Mouse (Mus musculus) adrenal gland, postnatal 36 days (tissue): ENCODE measurements around the gene Naaladl2. TPM values are rescaled to one million over a fixed set of nuclear protein-coding genes. Genes with fewer than 3 reads are reported as not detected.
"Not testable (repeated sequence)": the region's sequence is repeated elsewhere in the genome, so short reads cannot be mapped to it uniquely, and the experiment has no call there.

ENCODE experiments used
- DNase-seq, 2 experiments: peaks; one replicate each; pipeline ENCODE4 v3.0.0; 2021; ENCODE audit warnings: mixed read lengths in 1 of 2
- long read RNA-seq, 2 experiments: library from polyadenylated mRNA; stranded (forward); transcript quantifications; one replicate each; pipeline ENCODE4 v2.0.0; 2021; ENCODE audit warnings: borderline sequencing depth in 2 of 2
- total RNA-seq, 2 experiments: library from RNA; stranded (reverse); gene quantifications; 2 replicates each; pipeline ENCODE4 v1.2.3; 2021

Gene Naaladl2
- 1 to 10 TPM; 2.3 to 3.0 TPM for total RNA-seq
- long read RNA-seq, experiment 1, partial matches to known transcripts = 1 of 1 reads
- long read RNA-seq, experiment 1, other reads (novel, unspliced or antisense) = 0 of 1 reads
- long read RNA-seq, experiment 2, partial matches to known transcripts = 0 of 2 reads
- long read RNA-seq, experiment 2, other reads (novel, unspliced or antisense) = 2 of 2 reads

DNA sequence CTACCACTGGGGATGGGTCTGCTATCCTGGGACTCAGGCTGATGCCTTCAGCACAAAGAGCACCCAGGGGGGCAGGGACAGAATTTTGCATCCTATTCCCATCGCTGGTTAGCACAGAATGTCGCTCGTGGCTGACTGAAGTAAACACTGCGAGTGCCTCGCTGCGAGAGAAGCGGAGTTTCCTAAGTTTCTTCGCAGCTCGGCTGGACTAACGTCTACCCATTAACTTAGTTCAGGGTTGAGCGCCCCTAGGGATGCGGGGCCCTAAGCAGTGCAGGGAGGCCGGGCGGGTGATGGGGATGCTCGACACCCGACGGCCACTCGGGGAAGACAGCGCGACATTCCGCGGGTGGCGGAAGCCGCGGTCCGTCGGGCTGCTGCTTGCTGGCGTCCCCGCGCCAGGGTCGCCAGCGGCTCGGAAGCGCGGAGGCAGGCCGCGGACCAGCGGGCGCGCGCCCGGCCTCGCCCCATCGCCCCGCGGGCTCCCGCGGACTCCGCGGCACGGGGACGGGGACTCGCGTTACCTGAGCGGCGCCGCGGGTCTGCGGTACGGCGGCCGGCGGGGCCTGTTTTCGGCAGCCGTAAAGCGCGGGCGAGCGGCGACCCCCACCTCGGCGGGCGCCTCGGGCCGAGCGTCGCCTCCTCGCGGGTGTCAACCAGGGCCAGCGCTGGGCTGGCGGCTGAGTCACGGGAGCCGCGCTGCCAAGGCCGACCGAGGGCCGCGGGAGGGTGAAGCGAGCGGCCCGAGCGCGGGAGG lies at the start of gene Naaladl2:
Naaladl2 (minus strand) TSS at position 707 of the 757 bp plus-strand sequence.
- peak; percentile 73 to 78 for DNase-seq

DNA sequence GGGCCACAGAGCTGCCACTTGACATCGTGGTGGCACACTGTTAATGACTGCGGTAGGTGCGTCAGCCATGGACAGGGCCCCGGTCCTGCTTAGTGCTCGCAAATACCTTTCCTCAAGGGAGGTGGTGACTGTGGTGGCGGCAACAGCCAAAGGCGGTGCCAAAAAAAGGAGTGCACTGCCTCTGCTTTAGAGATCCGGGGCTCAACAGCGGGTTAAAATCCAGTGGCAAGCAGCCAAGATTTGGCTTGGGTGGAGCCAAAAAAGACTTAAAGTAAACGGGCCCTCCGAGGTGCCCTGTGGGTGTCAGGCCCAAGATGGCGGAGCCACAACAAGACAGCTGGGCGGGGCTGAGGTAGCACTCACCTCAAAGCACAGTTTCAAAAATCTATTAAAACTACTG lies 7.7 kb upstream of the Naaladl2 start:
- no peak for DNase-seq

DNA sequence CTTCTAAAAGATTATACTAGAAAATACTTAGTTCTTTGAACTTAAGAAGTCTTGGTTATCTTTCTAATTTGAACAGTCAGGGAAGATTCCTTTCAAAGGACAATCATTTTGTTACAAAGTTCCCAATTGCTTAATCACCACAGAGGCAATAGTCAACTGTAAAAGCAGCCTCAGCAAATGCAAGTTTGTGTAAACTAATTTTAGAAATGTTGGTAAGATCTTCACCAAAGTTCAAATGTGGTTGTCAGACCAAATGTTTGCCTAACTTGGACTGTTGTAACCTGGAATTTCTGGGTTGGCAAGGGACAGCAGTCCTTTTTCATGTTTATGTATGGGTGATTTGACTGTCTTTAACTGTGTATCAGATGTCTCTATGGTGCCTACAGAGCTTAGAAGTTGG lies 3.2 kb upstream of the Naaladl2 start:
- DNase-seq = no peak

DNA sequence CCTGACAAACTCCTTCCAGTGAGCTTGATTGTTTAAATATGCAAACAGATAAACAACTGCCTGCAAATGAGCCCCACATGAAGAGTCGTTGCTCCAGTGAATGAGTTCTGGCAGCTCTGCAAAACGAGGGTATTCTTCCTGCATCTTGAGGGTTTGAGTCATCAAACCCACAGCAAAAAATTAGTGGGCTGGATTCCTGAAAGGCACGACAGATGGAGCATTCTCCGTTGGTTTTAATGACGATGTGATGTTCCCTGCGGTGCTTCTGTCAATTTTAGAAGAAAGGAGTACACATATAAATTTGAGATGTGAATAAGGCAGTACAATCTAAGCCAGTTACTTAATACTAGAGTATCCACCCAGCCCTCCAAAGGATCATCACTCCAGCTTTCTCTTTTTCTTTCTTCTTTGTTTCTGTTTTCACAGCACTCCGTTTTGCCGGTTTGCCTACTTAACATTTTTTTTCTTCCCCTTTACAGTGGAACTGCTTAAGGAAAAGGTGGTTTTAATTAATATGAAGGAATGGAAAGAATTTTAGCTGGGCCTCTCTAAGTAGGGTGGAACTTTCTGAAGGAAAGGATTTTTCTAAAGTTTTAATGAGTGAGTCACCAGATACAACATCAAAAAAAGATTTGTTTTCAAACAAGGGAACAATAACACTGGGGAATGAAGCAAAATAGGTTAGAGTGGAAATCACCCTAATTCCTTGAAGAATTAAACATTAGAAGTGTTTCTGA lies 1.1 kb upstream of the Naaladl2 start:
- DNase-seq = no peak

DNA sequence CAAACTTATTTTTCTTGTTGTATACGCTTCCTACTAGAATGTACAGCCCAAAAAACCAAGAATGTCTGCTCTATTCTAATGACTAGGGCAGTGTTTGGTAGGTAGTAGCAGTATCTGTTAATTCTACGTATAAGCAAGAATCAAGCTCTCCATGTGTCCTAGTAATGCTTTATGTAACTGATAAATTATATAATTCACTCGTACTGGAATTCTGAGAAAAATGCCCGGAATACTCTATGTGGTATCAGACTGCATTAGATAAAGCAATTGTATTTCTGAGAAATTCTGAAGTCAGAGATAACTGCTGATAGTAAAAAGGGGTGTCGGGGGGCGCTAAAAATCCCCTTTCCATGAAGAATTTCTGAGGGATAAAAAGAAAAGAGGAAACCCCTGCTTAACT lies 950 bp downstream of the Naaladl2 start:
- no peak for DNase-seq

DNA sequence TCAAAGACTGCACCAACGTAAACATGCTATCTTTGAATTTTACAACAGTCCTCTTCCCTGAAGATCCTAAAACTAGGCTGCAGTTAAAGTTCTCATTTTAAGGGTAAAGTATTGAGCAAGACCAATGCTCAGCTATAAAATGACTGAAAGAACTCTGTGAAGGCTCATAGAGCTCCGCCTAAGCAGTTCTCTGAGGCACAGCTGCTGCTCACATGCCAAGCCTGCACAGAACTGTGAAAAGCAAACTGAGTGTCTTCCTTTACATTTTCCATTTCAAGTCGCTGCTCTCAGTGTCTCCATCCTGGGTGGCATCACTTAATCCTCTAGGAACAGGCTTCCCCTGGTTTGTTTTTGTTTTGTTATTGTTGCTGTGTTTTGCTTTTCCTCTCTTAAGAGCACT lies 12.2 kb downstream of the Naaladl2 start:
- DNase-seq = no peak

DNA sequence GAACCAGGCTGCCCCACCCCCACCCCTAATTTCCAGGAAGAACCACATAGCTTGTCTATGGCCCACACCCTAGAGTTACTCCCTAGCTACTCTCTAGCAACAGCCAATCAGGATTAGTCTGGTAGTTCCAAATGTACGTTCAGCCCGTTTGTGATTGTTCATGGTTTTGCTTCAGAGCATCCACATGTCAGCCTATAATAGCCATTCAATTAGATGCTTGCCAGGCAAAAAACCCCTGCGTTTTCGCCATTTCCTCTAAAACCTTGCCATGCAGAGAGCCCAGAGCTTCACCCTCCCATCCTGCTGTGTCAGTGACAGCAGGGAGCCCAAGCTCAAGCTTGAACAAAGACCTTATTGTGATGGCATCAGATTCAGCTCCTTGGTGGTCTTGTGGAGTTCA lies 16.2 kb downstream of the Naaladl2 start:
- DNase-seq = no peak

DNA sequence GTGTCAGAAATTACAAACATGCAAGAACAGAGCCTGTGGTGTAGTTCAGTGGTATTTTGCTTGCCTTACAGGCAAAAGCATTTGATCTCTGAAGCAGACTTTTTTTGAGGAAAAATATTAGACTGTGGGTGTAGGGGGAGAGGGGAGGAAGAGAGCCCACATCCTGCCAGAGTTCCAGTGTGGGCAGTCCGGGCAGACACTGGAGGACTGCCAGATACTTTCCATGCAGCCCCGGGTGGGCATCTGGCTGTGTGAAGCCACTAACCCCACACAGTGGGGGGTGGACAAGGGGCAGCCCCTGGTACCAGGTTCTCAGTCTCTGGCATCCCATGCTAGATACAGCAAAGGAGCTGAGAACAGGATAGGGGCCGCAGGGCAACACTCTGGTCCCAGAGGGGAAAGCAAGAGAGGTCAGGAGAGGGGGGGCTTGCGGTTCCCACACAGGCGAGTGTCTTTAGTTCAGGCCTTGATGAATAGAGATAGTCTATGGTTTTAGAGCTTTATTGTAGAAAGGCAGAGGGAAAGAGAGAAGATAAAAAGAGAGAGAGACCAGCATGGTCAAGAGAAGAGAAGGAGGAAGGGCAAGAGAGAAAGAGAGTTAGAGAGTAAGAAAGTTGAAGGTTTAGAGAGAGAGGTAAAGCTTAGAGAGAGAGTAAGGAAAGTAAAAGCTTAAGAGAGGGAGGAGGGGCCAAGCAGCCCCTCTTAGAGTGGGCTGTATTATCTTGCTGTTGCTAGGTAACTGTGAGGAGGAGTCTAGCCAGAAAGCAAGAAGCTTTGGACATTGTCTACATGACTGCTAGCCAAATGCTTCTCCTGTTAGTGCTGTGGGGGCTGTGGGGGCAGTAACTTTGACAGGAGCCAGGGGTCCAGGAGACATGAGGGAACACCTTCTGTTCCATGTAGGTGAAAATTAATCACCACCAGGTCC lies 18.9 kb downstream of the Naaladl2 start:
- no peak for DNase-seq

DNA sequence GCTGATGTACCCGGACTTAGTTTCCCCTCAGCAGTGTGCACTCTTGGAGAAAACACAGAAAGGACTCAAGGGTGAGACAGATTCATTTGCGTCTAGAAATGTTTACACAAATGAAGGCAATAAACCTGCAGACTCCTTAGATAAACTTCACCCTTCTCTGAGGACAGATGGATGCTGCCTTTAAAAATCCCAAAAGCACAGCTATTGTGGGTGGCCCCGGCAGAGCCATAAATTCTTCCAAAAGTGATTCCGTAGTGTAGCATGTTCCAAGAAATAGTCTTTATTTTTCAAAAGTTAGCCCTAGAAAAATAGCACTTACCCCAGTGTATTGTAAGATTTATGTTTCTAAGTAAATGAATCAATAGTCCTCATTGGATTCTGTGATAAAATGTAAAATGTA lies 31.0 kb downstream of the Naaladl2 start:
- DNase-seq = no peak

DNA sequence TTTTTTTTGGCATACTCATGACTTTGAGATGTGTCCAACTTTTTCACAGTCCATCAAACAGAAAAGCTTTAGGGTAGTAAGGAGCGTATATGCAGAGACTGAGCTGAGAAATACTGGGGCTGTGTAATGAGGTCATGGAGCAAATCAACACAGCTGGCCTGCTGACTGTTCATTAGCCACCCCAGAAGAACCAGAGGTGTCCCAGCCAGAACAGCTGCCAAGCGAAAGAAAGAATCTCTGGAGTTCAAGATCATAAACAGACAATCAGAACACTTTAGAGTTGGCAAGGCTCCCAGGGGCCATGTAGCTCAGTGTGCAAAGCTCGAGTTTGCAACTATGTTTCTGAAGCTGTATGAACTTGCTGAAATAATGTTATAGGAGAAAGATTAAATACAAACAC lies 35.1 kb downstream of the Naaladl2 start:
- no peak for DNase-seq

DNA sequence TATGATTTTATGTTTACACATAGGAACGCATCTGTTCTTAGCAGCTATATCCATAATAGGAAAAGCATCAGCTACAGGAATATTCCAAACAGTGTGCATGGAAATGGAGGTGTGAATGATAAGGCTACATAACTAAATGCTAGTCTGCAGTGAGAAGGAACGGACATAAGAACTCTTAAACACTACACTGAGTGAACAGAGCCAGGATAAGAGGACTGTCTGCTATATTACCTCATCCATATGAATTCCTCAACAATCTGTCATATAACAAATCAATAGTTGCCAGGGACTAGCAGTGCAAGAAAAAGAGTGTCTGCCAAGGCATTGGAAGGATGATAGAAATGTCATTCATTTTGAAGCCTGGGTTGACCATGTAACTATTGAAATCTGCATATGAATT lies 51.1 kb downstream of the Naaladl2 start:
- DNase-seq = no peak

DNA sequence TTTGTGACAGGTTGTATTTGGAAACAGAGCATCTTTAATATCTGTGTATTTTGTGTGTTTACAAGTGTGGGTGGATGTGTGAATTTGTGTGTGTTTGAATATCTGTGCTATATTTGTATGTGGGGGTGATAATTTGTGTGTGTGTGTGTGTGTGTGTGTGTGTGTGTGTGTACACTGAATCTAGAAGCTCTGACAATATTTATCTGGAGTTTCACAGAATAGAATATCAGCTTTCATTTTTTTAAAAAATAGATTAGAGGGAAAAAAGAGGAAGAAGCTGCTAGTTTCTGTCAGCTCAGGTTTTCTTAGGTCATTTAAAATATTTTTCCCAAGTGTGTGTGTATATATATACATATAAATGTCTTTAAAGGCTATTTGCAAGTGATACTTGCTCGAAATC lies 68.3 kb downstream of the Naaladl2 start:
- DNase-seq = no peak

DNA sequence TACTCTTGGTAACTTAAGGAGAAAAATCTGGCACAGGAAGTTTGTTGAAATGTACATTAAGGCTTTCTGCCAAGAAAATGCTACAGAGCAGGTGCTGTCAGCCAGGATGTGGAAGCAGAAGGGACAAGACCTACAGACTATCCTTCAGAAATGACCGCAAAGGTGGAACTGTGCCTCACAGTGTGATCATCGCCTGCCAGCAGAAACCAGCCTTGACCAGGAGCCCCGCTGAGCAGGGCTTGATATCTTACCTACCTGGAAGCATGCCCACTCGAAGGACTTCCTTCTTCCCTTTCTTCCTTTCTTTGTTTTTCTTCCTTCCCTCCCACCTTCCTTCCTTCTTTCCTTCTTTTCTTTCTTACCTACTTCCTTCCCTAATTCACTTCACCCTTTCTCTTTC lies 69.8 kb downstream of the Naaladl2 start:
- no peak for DNase-seq

DNA sequence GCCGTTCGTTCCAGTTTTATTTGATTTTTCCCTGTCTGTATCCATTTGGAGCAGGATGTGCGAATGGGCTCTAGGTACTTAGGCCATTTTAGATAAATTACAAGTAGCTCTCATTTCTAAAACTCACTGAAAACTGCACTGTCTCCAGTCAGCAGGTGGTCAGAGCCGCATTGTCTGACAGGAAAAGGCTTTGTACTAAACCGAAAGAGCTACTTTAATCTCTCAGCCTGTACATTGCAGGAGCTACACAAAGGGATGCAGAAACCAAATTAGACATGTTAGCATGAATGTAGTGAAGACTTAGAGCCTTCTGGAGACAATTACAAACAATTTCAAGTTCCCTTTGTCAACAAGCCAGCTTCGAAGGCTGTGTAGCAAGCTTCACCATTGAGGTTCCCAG lies 70.2 kb downstream of the Naaladl2 start:
- no peak for DNase-seq

DNA sequence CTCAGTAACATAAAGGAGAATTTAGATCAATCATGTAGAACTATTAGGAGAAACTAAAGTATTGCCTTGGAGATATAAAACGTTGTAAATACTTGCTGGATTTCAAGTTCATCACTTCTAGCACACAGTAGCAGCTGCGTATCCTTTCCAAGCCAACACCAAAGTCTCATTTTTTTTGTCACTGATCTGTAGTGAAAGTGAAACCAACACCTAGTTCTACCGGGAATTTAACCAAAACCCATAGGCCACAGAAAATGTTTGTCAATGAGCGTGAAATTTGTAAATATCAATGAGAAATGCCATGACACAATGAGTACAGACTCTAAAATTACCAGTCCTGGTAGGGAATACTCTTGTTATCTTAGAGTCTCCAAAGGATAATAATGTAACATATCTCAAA lies 80.8 kb downstream of the Naaladl2 start:
- no peak for DNase-seq

DNA sequence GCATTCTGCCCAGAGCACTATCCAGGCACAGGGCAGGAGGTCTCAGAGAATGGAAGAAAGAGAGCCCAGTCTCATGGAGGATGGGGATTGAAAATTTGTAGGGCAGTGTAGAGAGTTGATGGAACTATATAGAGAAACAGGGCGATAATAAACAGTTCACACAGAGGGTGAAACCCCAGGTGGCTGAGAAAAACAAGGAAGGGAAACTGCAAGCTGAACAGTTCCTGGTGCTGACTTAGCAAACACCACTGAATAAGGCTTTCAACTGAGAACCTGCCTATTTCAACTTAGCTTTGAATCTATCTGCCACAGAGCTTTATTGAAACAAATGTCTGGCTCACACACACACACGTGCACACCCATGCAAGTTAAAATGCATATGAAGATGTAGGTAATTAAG lies 91.1 kb downstream of the Naaladl2 start:
- no peak for DNase-seq

DNA sequence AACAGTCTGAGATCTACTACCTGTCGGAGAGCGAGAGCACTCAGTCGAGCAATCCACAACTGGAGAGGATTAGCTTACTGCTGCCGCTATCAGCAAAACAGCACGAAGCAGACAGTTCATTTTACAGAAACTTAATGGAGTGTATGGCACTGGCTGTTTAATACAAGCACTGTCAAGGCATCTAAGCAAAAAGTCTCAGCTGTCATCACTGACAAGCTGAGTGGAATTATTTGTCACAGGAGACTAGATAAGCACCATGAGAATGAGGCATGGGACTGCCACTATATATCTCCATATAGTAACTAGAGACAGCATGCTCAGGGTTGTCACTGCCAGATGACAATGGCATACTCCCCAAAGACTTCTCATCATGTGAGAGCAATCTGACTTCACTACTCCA lies 124.1 kb downstream of the Naaladl2 start:
- no peak for DNase-seq

DNA sequence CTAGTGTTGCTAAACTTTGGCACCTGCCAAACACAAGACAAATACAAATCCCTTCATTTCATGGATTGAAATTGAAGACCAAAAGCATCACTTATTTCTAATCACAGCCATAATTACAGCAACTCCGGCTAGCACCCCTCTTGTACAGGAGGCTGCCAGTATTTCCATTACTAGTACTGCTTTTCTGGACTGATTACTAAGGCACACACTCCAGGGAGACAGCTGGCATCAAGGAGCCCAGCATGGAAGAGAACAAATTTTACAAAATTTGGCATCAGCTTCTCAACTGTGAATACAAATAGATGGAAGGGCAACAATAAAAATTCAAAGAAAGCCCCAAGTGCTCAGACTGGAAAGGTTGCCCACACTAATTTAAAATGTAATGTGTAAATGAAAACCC lies 133.3 kb downstream of the Naaladl2 start:
- no peak for DNase-seq

DNA sequence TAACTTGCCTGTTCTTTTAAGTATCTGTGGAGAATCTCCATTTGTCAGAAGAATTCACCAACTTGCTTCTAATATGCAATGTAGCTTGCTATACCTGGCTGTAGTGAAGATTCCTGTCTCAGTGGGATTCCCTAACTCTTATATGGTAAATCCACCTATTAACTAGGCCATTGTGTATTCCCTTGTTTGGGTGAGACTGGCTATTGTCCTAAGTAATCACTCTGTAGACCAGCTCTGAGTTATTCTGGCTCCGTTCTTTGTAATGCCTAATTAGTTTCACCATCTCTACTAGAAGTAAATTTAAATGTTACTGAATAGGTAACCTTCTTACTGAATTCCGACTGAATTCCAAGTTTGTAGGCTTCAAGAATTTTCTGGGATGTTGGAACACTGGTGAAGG lies 137.3 kb downstream of the Naaladl2 start:
- not testable (repeated sequence) for DNase-seq

DNA sequence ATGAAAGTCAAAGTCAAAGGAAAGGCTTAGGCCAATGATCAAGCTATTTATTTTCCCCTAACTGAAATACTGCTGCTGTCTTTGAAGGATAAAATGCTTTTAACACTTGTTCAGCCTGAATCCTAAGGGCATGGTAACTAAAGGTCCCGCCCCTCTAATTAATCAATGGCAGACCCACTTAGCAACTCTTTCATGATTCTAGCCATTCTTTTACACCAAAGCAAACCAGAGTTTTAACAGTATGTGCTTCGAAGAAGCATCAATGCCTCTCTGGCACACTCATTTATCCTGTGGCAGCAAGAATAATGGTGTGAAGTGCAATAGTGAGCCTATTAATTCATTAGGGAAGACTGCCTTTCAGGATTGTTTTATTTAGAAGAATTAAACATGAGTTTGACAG lies 151.5 kb downstream of the Naaladl2 start:
- DNase-seq = no peak

DNA sequence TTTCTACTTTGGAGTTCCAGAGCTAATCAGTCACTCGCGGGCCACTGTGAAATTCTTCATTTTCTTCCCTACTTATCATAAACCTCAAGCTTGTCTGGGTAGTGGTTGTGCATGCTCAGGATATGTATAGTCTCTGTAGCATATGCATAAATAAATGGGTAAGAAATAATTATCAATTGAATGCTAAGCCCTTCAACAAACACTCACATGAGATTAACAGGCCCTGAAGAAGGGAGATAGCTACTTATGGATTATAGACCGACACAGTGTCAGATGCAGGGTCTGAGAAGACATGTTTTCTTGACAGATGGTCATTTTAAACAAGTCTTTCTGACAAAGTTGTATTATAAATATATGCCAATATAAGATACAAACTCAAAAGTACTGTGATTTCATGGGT lies 152.0 kb downstream of the Naaladl2 start:
- DNase-seq = no peak

DNA sequence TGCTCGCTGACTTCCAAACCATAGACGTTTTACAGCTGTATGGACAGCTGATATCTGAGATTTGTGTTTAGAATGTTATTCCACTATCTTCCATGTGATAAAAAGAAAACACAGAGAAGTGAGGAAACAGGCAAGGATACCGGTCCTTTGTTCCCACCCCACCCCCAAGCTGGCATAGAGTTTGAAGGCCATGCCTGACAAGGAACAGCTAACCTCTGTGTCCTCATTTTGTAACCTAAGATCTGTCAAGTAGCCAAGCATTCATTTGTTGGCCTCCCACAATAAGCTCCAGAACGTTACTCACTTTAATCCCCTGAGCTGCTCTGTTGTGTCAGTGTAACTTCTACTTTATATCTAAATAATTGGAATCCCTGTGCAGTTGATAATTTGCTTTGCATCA lies 161.9 kb downstream of the Naaladl2 start:
- DNase-seq = peak; percentile 6 to 30
